Mouse (Mus musculus): Measurements from ENCODE around the gene Cd81.

The Cd81 gene

GRCm38 (mm10) chr7:143112395-143112794, 59.9 kb downstream of the Cd81 start:
- DNase-seq (ENCODE audit: low read depth, low spot score): no peak

DNA sequence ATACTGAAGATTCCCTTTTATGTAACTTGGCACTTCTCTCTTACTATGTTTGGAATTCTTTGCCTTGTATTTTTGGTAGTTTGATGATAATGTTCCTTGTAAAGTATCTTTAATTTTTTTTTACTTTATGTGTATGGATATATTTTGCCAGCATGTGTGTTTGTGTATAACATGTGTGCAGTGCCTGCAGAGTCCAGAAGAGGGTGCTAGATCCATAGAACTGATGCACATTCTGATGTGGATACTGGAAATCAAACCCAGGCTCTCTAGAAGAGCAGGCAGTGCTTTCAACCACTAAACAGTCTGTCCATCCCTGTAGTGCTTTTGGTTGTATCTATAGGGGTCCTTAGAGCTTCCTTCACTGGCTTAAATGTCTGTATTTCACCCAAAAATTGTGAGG, 62.2 kb downstream of the Cd81 start:
- no peak for DNase-seq (ENCODE audit: low read depth, low spot score)

GRCm38 (mm10) chr7:143116521-143116920, 64.0 kb downstream of the Cd81 start:
- DNase-seq (ENCODE audit: low read depth, low spot score): no peak

Data from retina, postnatal 7 days (tissue).